Mouse (Mus musculus) erythroblast, embryonic 14.5 days (primary cell): ENCODE results near the gene Hoxa4.

Source experiments
- GATA1 ChIP-seq: IDR thresholded peaks from 2 replicates; pipeline ENCODE4 v1.6.1; 2012; ENCODE audit warnings: low read length, inconsistent platforms, mixed read lengths
- TAL1 ChIP-seq: IDR thresholded peaks from 3 replicates; pipeline ENCODE4 v1.6.1; 2012; ENCODE audit warnings: low read length, inconsistent platforms, mixed read lengths

DNA sequence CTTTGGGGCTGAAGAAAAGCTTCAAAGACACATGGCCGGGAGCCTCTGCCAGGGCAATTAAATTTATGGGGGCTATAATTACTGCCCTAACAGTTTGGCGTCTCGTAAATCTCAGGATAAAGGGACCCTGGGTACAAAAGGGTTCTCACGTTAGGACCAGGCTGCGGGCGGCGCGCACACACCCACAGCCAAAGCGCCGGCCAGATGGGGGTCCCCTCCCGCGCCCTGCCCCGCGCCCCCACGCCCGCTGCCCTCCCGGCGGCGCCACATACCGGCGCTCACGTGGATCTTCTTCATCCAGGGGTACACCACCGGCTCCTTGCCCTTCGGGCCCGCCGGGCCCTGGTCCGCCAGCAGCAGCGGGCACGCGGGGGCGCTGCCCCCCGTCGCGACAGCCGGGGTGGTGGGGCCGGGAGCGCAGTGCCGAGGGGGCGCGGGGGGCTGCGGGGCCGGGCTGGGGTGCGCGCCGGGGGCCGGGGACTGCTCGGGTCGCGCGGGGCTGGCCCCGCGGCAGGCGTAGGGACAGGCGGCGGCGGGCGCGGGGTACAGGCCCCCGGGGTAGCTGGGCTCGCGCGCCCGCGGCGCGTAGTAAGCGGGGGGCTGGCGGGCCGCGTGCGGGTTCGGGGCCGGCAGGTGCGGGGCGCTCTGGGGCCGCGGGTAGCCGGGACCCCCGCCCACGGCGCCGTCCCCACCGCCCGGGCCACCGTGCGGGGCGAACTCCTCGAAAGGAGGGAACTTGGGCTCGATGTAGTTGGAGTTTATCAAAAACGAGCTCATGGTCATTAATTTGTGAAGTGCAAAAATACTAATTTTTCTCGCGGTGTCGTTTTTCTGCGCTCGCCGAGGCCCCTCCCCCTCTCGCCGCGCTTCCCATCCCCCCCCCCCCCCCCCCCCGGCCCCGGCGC lies at the start of gene Hoxa4:
- TF ChIP-seq GATA1 = no peak
- TF ChIP-seq TAL1 = no peak
